Mouse (Mus musculus) kidney, postnatal 14 days (tissue): ENCODE data around the gene Dalrd3.
A peak's percentile ranks its signal among the peaks of the same experiment; 100 is the strongest.

Experiments used
- DNase-seq: peaks from one replicate; pipeline ENCODE4 v3.0.0; 2022; ENCODE audit warnings: mixed read lengths

Dalrd3 gene

DNA sequence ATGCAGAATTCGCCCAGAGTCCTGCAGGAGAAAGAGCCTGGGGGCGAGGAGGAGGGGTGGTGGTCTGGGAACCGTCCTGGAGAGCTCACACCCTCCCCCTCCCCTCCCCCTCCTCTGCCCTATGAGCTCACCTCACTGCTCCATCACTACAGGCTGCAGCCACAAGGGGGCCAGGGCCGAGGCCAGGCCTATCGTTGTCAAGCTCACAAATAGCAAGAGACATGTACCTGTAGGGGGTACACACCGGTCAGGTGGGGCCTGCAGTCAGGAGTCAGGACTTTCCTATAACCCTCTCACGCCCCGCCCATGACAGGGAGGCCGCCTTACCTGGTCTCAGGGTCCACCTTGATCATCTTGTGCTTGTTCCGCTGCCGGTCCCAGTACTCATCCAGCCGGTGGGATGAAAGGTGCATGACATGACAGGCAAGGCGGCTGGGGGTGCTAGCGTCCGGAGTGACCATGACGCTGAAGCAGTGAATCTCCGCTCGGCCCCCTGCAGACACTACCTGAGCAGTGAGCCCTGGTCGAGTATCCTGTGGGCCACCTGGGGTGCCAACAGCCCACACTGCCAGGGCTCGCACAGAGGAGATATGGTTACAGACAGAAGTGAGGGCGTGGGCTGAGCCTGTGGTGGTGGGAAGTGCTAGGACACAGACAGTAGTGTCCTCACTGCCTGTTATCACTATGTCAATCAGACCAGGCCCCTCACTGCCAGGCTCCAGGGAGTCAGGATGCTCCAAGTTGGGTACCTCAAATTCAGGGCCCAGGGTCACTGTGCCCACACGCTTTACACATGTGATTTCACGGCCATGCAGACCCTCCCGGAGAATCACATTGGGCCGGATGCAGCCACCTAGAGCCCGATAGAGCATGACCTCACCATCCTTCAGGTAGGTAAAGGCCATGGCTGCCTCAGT, 4.3 kb downstream of the Dalrd3 start:
- DNase-seq = peak; percentile 72

DNA sequence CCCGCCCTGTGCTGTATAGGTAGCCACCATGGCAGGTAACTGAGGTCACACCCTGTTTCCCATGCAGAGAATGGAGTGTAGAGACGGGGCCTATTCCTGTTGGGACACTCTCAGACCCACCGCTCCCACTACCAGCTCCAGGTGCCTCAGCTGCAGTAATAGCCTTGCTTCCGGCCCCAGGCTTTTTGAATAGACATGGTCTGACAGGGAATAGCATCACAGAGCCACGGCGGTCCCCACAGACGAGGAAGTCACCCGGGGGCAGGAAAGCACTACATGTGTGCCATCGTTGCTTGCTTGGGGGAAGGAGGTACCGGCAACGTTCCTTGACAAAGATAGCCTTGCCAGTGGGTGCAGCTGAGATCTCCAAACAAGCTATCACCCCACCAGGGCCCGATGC, 5.2 kb downstream of the Dalrd3 start:
- no peak for DNase-seq

DNA sequence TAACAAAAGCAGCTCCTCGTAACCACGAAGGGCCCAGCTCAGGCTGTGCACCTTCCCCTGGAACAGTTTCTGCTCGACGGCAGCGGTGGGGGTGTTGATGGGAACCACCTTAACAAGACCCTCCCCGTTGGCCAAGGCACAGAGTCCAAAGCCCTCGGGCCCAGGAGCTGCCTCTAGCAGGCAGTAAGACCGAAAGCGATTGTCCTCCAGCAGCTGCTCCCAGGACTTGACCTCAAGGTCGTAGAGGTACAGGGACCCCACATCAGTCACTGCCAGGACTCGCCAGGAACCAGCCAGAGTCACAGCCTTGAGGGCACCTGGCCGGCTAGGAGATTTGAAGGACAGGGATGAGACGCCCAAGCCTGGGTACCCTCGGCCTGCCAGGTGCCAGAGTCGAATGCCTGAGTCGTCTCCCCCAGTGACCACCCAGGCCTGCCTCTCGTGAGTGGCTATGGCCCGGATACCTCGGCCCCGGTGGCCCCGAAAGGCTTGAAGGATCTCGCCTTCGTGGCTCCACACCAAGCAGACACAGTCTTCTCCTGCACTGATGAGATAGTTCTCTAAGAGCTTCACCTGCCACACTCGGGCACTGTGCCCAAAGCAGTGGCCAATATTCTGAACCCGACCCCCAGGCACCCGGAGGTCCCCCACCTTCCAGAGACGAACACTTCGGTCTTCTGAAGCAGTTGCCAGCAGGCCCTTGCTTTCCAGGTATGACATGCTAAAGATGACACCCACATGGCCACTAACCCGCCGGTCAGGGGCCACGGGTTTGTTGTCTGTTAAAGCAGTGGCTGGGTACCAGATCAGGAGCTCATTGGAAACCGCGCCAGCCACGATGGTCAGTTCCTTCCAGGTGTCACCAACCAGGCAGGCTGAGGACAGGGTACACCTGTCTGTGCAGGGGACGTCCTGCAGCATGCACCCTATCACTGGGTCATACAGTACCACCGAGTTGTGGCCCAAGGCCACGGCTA, 5.9 kb downstream of the Dalrd3 start:
- no peak for DNase-seq

DNA sequence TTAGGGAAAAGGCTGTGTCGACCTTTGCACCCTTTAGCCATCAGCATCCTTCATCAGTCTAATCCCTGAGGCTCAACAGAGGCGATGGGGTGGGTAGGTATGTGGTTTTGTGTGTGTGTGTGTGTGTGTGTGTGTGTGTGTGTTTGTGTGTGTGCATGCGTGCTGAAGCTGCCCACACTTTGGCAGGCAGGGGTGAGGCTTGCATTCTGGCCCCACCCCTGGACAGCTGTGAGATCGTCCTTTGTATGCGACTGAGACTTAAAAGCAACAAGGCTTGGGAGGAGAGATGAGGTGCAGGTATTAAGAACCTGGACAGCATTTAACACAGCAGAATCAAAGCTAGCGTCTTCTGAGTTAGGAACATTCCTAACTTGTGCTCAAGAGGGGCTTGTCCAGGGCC, 7.3 kb downstream of the Dalrd3 start:
- no peak for DNase-seq

DNA sequence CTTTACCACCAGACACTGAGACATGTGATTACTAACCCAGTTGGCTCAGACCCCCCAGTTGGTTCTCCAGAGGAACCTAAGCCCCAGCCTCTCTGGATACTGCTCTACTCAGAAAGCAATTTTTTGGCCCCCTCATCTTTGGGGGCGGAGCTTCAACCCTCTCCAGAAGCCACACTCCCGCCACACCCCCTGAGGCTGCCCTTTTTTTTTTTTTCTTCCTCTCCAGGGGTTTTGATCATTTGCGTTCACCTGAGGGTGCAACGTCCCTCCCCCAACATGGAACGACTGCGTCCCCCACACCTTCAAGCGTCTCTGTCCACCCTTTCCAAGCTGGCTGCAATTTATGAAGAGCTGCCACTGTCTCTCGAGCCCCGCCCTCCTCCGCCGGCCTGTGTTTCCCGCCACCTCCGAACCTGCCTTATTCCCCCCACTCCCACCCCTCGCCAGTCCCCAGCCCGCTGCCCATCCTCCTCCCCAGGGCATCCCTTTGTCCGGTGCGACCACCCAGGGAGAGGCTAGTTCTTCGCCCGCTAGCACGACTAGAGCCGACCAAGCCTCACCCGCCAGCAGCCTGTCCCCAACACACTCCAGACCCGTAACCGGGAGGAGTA, 8.4 kb downstream of the Dalrd3 start:
- DNase-seq = peak; percentile 52

DNA sequence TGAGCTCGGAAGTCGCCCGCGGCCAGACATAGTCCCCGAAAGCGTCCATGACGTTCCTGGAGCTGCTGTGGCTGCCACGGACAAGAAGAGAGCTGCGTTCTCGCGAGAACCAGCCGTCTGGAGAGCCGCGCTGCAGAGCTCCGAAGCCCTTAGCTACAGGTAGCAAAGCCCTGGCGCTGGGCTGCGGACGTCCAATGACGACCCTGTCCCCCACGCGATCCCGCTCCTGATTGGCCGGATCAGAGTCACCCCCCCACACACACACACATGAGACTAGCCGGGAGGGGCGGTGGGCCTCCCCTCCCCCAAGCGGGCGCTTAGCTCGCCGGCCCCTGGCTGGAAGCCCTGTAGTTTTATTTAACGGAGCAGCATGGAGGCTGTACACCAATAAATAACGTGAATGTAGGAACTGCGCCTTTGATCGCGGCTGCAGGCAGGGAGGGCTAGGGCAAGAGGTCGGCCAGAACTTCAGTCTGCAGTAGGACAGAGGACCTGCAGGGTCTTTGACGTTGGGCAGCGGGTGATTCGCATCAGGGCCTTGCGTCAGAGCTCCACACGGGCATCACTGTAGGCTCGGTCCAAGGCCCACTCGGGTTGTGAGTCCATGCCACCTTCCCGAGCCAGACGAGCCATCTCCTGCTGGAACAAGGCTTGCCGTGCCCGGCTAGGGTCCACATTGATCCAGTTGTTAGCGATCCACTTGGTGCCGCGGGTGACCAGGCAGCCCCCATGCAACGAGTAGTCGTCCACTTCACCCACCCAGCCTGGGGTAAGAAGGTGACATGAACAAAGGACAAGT, 9.1 kb downstream of the Dalrd3 start, which contains the start of gene Wdr6:
Gene Wdr6 (minus strand): TSS at position 195 of the 799 bp plus-strand sequence.
- DNase-seq = peak; percentile 96

DNA sequence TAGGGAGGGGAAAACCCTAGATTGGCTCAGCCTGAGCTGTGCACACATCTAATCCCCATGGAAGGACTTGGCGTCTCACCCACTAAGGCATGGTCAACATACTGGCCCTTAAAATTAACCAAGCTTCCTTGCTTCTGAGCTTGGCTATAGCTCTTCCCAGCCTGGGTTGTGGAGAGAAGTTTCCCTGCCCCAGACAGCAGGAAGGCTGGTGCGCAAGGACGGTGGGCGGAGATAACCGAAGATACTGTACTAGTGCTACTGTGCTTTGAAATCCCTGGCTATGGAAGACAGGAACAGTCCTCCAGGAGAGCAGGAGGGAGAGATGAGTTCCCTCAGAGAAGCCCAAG, 9.6 kb downstream of the Dalrd3 start:
- no peak for DNase-seq

DNA sequence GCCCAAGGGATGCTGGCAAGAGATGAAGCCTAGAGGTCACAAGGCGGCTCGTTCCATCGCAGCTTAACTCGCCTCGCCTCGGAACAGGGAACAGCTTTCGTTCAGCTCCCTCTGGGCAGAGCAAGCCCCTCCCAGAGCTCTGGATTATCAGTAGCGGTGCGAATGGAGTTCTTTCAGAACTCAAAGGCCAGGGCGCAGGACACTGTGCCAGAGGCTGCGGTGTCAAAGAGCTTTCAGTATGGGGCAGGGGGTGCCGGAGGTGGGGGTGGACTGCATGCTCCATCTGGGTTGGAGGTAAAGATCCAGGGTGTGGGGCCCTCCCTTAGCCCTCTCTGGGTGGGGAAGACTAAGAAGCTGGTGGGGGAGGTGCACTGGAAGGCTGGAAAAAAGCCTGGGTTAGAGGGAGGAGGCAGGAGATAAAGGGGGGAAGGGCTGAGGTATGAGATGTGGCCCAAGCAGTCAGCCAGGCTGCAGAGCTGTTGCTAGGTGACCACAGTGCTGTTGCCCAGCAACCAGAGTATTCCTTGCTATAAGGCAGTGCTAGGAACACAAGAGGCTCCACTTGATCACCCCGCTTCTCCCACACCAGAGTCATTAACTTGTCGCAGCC, 18.0 kb downstream of the Dalrd3 start:
- peak; percentile 66 for DNase-seq

DNA sequence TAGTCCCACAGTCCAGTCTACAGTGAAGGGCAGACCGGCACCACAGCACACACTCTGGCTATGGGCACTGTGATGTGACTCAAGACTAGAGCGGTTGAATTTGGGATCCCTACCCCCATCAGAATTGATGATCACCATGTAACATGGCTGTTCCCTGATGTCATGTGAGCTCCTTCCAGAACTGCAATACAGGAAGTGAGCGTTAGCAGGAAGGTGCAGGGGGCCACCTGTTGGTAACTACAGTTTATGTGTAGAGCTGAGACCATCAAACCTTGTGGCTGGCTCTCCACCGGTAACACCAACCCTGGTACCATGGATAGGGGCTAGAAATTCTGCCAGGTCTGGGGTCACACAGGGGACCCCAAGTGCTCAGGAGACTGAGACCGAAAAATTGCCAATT, 19.5 kb downstream of the Dalrd3 start:
- DNase-seq = peak; percentile 13

DNA sequence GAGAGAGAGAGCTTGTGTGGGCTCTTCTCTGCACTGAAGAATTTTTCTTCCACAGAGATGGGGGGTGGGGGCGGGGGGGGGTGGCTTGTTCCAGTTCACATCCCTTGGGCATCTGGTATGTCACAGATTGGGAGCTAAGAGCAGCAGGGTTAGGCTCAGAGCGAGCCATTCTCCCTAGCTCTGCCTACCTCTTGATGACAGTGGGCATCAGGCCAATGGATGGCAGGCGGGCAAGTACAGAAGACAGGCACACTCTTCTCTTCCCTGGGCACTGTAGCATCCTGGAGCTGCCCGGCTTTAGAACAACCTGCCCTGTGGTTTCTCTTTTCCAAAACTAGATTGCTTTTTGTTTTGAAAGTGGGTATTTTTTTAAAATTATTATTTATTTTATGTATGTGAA, 21.8 kb downstream of the Dalrd3 start:
- DNase-seq = no peak

DNA sequence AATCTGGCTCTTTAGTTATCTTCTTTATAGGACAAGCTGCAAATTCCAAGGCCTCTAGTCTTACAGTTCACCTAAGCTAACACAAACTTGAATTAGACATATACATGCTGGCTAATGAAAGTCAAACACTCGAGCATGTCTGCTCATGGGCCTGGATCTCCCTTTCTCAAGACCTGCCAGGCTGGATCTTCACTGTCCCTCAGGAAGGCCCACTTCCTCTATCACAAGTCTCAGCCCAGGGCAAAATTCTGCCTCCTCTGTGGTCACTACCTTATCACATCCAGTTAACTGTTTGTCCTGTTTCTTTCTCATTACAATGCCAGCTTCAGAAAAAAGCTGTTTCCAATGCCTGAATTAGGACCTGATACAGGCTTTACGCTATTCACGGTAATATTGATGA, 24.7 kb downstream of the Dalrd3 start:
- no peak for DNase-seq

DNA sequence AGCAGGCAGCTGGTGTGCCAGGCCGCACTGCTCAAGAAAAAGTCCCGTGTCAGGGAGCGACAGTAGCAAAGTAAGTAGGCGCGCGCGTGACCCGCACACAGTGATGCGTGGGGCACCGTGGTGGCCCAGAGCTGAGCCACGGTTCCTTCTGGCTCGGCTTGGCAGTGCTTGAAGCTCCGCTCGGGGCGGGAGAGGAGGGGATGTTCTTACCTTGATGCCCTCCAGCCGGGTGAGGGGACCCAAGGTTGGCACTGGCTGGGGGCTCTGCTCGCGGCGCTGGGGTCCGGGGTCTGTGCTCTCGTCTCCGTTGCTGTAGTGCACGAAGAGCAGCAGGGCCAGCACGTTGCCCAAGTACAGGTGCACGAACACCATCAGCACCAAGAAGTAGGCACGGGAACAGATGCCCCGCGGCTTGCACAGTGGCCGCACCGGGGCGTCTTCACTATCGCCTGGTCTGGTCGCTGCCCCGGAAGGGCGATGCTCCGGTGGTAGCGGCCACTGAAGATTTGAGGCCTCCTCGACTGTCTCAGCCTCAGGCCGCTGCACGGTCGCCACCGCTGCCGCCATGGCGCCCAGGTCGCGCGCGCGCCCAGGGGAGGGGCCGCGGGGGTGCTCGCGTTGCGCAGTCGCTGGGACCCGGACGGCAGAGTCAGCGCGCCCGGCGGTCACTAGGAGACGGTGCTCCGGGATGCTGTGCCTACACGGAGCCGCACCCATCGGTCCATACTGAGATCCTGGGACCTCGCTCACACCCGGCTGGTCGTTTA, 27.5 kb downstream of the Dalrd3 start, which contains the start of gene P4htm:
Gene P4htm (minus strand): TSS at position 670 of the 767 bp plus-strand sequence.
- DNase-seq = peak; percentile 73

DNA sequence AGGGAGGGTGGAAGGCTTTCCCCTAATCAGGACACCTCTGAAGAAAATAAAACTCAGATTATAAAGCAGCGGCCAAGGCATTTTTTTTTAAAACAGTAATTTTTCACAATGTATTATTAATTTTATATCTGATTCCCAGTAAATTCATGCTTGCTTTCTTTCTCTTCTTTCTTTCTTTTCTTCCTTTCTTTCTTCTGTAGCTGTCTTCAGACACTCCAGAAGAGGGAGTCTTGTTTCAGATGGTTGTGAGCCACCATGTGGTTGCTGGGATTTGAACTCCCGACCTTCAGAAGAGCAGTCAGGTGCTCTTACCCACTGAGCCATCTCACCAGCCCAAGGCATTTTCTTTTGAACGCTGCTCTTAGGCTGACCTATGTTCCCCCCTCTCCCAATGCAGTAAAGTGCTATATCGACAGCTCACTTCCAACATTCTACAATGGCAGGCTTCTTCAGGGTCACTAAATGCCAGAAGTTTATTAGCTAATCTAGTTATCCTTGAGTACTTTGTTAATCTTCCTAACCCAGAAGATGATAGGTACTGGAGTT, 29.4 kb downstream of the Dalrd3 start:
- DNase-seq = no peak

DNA sequence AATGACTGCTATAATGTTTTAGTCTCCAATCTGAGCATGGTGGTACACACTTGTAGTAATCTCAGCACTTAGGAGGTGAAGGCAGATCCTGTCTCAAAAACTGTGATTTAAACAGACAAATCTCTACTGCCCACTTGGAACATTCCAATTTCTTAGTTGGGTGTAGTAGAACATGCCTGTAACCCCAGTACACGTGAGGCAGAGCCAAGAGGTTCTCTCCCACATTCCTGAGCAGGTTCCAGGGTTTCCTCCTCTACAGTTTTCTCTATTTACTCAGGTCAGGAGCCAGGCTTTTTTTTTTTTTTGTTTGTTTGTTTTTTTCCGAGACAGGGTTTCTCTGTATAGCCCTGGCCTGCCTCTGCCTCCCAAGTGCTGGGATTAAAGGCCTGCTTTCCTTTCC, 30.3 kb downstream of the Dalrd3 start:
- DNase-seq = no peak

DNA sequence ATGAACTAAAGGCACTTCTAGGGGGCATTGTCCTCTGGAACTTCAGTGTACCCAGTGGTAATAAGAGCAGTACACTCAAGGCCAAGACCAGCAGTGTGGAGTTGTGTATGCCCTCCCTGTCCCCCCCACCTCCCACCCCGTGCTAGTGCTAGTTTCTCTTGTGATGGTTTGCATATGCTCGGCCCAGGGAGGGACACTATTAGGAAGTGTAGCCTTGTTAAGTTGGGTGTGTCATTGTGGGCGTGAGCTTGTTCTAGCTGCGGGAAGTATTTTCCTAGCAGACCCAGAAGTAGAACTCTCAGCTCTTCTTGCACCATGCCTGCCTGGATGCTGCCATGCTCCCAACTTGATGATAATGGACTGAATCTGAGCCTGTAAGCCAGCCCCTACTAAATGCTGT, 32.3 kb downstream of the Dalrd3 start:
- no peak for DNase-seq

DNA sequence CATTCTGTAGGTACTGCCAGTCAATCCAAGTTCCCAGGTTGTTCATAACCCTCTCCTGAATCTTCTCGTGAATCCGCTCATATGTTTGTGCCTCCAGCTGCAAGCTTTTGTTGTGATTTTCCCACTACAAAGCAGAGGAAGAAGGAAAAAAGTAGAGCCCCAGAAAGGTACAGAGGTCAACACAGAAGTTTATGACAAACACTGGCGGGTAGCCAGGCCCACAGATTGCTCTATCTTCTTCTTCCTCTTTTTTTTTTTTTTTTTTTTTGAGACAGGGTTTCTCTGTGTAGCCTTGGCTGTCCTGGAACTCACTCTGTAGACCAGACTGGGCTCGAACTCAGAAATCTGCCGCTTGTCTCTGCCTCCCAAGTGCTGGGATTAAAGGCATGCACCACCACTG, 38.2 kb downstream of the Dalrd3 start:
- DNase-seq = peak; percentile 8

DNA sequence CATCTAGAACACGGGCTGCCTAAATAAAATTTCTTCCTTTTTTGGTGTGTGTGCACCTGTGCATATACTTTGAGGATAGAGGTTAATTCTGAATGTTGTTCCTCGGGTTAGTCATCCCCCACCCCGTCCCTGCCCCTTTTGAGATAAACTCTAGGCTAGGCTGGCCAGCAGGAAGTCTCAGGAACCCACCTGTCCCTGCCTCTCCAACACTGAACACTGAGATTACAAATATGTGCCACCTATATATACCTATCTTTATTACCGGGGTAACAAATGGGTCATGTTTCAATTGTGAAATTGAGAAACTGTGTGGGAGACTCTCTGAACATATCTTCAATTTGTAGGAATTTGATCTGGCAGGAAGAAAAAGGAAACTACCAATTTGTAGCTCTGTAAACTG, 39.2 kb downstream of the Dalrd3 start:
- DNase-seq = no peak

DNA sequence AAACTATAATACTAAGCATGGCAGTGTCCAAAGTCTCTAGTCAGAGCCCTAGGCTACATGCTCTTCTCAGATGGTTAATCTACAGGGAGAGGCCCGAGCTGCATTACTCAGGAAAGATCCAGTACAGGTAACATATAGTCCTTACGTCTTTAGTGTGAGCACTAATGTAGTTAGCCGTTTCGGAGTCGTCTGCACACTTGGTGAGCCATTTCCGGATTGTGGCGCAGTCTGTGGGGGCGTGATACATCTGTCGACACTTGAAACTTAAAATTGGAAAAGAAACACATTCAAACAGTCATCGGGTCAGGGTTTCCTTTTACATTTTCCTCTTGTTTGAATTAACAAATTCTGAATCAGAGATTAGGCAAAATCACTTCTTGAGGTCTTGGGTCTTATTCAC, 41.8 kb downstream of the Dalrd3 start:
- no peak for DNase-seq

DNA sequence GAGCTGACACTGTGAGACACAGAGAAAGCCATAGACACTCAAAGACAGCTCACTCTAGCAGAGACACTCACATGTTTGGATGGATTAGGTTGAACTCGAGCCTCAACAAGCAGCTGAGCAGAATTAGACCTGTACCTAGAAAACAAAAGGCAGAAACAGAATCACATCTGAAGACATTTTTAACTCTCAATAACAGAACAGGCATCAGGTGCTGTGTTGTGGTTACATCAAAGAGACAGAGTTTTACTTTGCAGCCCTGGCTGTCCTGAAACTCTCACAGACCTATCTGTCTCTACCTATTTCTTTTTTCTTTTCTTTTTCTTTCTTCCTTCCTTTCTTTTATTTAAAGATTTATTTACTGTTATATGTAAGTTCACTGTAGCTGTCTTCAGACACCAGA, 47.6 kb downstream of the Dalrd3 start:
- DNase-seq = no peak
